Mouse (Mus musculus): Measurements from ENCODE around the gene Lrrc75b. TPM values are rescaled to one million over a fixed set of nuclear protein-coding genes. Genes with fewer than 3 reads are reported as not detected.
"Not testable (repeated sequence)": the region's sequence is repeated elsewhere in the genome, so short reads cannot be mapped to it uniquely, and the experiment has no call there.

The Lrrc75b gene
- total and polyA plus RNA-seq, 2 experiments: under 0.01 TPM; not detected in 1

DNA sequence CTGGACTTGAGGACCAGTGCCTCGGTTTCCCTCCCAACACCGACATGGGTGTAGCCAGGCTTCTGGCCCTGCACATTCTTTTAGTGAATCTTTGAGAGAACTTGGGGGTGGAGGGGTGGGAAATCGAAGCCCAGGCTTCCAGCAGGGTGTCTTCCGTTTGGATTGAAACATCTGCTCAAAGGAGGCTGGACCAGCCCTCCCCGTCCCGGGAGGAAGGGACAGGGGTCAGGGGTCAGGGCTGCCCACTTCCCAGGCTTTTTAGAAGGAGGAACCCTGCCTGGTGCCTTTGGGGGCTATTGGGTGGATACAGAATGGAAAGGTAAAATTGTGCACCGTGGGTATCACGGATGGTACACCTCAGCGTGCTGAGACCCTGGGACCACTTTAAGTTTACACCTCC lies 11.8 kb upstream of the Lrrc75b start:
- H3K27me3 ChIP-seq (ENCODE audit: control insufficient read depth, insufficient read depth, low read length): no peaks in the 10 kb centered on the region
- no peak overlapping the region for H3K27ac ChIP-seq (replicated peaks; ENCODE audit: insufficient read depth, low read depth, low read length)
- 70% methylated on average over 9 of the region's 9 CpGs for WGBS
- TF ChIP-seq POLR2A (IDR thresholded peaks at IDR 0.05; ENCODE audit: extremely low read depth, insufficient read depth, low read length) (no peak), CTCF (IDR thresholded peaks at IDR 0.05; ENCODE audit: low read depth, low read length) (no peak)
- H3K4me1 ChIP-seq (ENCODE audit: control insufficient read depth, insufficient read depth, low read length): no peaks in the 10 kb centered on the region
- H3K4me3 ChIP-seq (ENCODE audit: insufficient read depth, low read depth, low read length): no peak overlapping the region
- no peaks in the 10 kb centered on the region for H3K36me3 ChIP-seq (ENCODE audit: control insufficient read depth, insufficient read depth, low read length)
- no peak for DNase-seq (ENCODE audit: extremely low read depth, low read depth, low spot score)
- H3K79me2 ChIP-seq (ENCODE audit: control insufficient read depth, insufficient read depth, low read length): no peaks in the 10 kb centered on the region
- H3K9ac ChIP-seq (ENCODE audit: low read depth, low read length): no peak overlapping the region

DNA sequence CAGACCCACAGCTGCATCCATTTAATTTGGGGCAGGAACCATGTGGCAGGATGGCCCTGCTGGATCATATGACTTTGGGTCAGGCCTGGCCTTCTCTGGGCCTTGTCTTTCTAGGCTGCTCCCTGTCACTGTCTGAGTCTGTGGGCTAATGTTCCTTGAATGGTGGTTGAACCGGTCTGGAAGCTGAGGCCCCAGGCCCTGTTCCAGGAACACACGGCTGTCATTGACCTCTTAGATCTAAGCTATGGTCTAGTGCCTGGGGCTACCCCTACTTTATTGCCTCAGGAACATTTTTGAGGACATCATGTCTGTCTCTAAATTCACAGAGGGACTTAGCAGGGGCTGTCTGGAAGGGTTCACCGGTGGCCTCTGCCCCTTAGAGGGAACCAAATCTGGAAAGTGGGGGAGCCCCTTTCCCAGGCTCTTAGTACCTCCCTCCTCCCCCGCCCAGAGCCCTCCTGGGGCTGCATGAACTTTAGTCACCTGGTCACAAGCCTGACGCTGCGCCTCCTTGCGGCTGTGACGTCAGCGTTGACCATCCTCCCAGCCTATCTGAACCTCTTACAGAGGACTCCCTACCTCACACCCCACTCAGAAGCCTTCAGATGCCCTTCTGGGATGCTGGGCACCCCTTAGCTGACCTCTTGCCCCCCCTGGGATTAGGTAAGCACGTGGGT lies 11.0 kb upstream of the Lrrc75b start:
- Histone ChIP-seq H3K79me2 (ENCODE audit: control insufficient read depth, insufficient read depth, low read length) (no peaks in the 10 kb centered on the region), H3K9ac (ENCODE audit: low read depth, low read length) (no peak overlapping the region), H3K27me3 (ENCODE audit: control insufficient read depth, insufficient read depth, low read length) (no peaks in the 10 kb centered on the region), H3K27ac (replicated peaks; ENCODE audit: insufficient read depth, low read depth, low read length) (no peak overlapping the region), H3K36me3 (ENCODE audit: control insufficient read depth, insufficient read depth, low read length) (no peaks in the 10 kb centered on the region), H3K4me1 (ENCODE audit: control insufficient read depth, insufficient read depth, low read length) (no peaks in the 10 kb centered on the region), H3K4me3 (ENCODE audit: insufficient read depth, low read depth, low read length) (no peak overlapping the region)
- WGBS: 70% methylated on average over 10 of the region's 10 CpGs
- DNase-seq (ENCODE audit: extremely low read depth, low read depth, low spot score): no peak
- TF ChIP-seq POLR2A (IDR thresholded peaks at IDR 0.05; ENCODE audit: extremely low read depth, insufficient read depth, low read length) (no peak), CTCF (IDR thresholded peaks at IDR 0.05; ENCODE audit: low read depth, low read length) (no peak)

DNA sequence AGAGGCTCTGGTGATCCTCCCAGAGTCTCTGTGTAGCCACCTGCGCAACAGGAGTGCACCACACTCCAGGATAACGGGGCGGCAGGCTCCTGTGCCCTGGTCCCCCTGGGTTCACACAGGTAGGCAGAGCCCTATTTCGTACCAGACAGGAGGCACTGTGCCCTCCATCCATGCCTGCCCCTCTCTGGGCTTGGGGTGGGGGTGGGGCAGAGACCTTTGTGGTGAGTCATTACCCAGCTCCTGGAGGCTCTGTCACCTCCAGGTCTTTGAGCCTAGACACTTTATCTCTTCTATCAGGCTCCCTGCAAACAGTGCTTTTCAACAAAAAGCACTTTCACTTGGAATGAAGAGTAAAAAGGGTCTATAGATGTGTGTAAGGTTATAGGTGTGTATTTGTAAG lies 8.7 kb upstream of the Lrrc75b start:
- Histone ChIP-seq H3K79me2 (ENCODE audit: control insufficient read depth, insufficient read depth, low read length) (no peaks in the 10 kb centered on the region), H3K27me3 (ENCODE audit: control insufficient read depth, insufficient read depth, low read length) (no peaks in the 10 kb centered on the region), H3K4me3 (ENCODE audit: insufficient read depth, low read depth, low read length) (no peak overlapping the region), H3K4me1 (ENCODE audit: control insufficient read depth, insufficient read depth, low read length) (no peaks in the 10 kb centered on the region), H3K36me3 (ENCODE audit: control insufficient read depth, insufficient read depth, low read length) (no peaks in the 10 kb centered on the region), H3K27ac (replicated peaks; ENCODE audit: insufficient read depth, low read depth, low read length) (no peak overlapping the region), H3K9ac (ENCODE audit: low read depth, low read length) (no peak overlapping the region)
- 65% methylated on average over 4 of the region's 4 CpGs for WGBS
- TF ChIP-seq POLR2A (IDR thresholded peaks at IDR 0.05; ENCODE audit: extremely low read depth, insufficient read depth, low read length) (no peak), CTCF (IDR thresholded peaks at IDR 0.05; ENCODE audit: low read depth, low read length) (no peak)
- DNase-seq (ENCODE audit: extremely low read depth, low read depth, low spot score): no peak

DNA sequence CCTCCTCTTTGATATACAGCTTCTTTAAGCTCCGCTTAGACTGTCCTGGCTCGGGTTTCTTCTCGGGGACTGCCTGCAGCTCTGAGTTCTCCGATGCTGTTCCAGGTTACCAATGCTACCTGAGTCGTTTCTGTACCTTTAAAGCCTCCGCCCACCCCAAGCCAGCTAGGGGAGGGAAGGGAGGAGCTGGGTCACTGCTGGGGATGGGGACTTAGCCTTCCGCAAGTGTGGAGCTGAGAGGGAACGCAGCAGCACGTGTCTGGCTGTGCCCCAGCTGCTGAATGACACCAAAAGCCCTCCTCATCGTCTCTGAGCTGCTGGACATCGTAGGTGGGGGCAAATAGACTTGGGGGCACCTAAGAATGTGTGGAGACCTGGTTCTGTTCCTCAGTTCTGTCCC lies 8.3 kb upstream of the Lrrc75b start:
- no peak for DNase-seq (ENCODE audit: extremely low read depth, low read depth, low spot score)
- 30% methylated on average over 11 of the region's 11 CpGs for WGBS
- Histone ChIP-seq H3K79me2 (ENCODE audit: control insufficient read depth, insufficient read depth, low read length) (no peaks in the 10 kb centered on the region), H3K4me3 (ENCODE audit: insufficient read depth, low read depth, low read length) (no peak overlapping the region), H3K27ac (replicated peaks; ENCODE audit: insufficient read depth, low read depth, low read length) (no peak overlapping the region), H3K4me1 (ENCODE audit: control insufficient read depth, insufficient read depth, low read length) (no peaks in the 10 kb centered on the region), H3K36me3 (ENCODE audit: control insufficient read depth, insufficient read depth, low read length) (no peaks in the 10 kb centered on the region), H3K27me3 (ENCODE audit: control insufficient read depth, insufficient read depth, low read length) (no peaks in the 10 kb centered on the region), H3K9ac (ENCODE audit: low read depth, low read length) (no peak overlapping the region)
- TF ChIP-seq POLR2A (IDR thresholded peaks at IDR 0.05; ENCODE audit: extremely low read depth, insufficient read depth, low read length) (no peak), CTCF (IDR thresholded peaks at IDR 0.05; ENCODE audit: low read depth, low read length) (no peak)

DNA sequence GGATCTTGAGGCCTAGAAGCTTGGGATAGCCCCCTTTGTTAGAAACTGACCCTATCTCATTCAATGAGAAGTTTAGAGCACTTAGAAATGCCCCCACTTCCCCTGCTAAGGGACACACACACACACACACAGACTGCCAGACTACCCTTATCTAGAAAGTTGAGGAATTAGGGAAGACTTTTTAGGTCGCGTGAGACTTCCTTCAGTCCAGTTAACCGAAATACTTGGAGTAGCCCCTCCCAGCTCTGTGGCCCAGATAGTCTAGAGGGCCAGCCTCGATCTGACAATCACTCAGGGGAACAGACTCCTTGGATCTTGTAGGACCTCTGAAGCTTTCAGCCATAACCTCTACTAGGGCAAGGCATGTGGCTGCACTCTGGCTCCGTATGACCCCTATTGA lies 7.9 kb upstream of the Lrrc75b start:
- no peak overlapping the region for H3K4me3 ChIP-seq (ENCODE audit: insufficient read depth, low read depth, low read length)
- TF ChIP-seq POLR2A (IDR thresholded peaks at IDR 0.05; ENCODE audit: extremely low read depth, insufficient read depth, low read length) (no peak), CTCF (IDR thresholded peaks at IDR 0.05; ENCODE audit: low read depth, low read length) (no peak)
- H3K4me1 ChIP-seq (ENCODE audit: control insufficient read depth, insufficient read depth, low read length): no peaks in the 10 kb centered on the region
- no peaks in the 10 kb centered on the region for H3K36me3 ChIP-seq (ENCODE audit: control insufficient read depth, insufficient read depth, low read length)
- H3K27ac ChIP-seq (replicated peaks; ENCODE audit: insufficient read depth, low read depth, low read length): no peak overlapping the region
- H3K79me2 ChIP-seq (ENCODE audit: control insufficient read depth, insufficient read depth, low read length): no peaks in the 10 kb centered on the region
- no peaks in the 10 kb centered on the region; the same call in 1 of the 2 replicates for H3K27me3 ChIP-seq (ENCODE audit: control insufficient read depth, insufficient read depth, low read length)
- WGBS: 60% methylated on average over 5 of the region's 5 CpGs
- no peak for DNase-seq (ENCODE audit: extremely low read depth, low read depth, low spot score)
- H3K9ac ChIP-seq (ENCODE audit: low read depth, low read length): no peak overlapping the region

DNA sequence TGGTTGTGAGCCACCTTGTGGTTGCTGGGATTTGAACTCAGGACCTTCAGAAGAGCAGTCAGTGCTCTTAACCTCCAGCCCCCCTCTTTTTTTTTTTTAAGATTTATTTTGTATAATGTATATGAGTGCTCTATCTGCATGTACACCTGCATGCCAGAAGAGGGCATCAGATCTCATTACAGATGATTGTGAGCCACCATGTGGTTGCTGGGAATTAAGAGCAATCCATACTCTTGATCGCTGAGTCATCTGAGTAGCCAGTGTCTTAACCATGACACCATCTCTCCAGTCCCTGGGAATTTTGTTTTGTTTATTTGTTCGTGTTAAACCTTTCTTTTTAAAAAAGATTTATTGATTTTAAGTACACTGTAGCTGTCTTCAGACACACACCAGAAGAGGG lies 6.6 kb upstream of the Lrrc75b start:
- H3K36me3 ChIP-seq (ENCODE audit: control insufficient read depth, insufficient read depth, low read length); H3K4me1 ChIP-seq (ENCODE audit: control insufficient read depth, insufficient read depth, low read length); DNase-seq (ENCODE audit: extremely low read depth, low read depth, low spot score); H3K27me3 ChIP-seq (ENCODE audit: control insufficient read depth, insufficient read depth, low read length); H3K27ac ChIP-seq (replicated peaks; ENCODE audit: insufficient read depth, low read depth, low read length); H3K79me2 ChIP-seq (ENCODE audit: control insufficient read depth, insufficient read depth, low read length); H3K9ac ChIP-seq (ENCODE audit: low read depth, low read length); H3K4me3 ChIP-seq (ENCODE audit: insufficient read depth, low read depth, low read length): not testable (repeated sequence)
- WGBS: 85% methylated on average over 2 of the region's 2 CpGs

All from liver, adult 2 months (tissue).